Mouse (Mus musculus) activated CD4-positive, CD25-positive, alpha-beta regulatory T cell, adult 4 months (primary cell): ENCODE results near the gene Osgep. TPM values are rescaled to one million over a fixed set of nuclear protein-coding genes. Genes with fewer than 3 reads are reported as not detected.
"Not testable (repeated sequence)": the region's sequence is repeated elsewhere in the genome, so short reads cannot be mapped to it uniquely, and the experiment has no call there.

ENCODE experiments used
- ATAC-seq: one replicate; pipeline ENCODE4 v1.8.0; 2017
- polyA plus RNA-seq, 2 experiments: library from polyadenylated mRNA; unstranded; fragments of 100-300 nt; shearing (Covaris generic); gene quantifications; one replicate each; pipeline ENCODE4 v1.2.1; 2017

Osgep gene
- polyA plus RNA-seq, 2 experiments from 2014 or later, result 73.9 to 108 TPM

DNA sequence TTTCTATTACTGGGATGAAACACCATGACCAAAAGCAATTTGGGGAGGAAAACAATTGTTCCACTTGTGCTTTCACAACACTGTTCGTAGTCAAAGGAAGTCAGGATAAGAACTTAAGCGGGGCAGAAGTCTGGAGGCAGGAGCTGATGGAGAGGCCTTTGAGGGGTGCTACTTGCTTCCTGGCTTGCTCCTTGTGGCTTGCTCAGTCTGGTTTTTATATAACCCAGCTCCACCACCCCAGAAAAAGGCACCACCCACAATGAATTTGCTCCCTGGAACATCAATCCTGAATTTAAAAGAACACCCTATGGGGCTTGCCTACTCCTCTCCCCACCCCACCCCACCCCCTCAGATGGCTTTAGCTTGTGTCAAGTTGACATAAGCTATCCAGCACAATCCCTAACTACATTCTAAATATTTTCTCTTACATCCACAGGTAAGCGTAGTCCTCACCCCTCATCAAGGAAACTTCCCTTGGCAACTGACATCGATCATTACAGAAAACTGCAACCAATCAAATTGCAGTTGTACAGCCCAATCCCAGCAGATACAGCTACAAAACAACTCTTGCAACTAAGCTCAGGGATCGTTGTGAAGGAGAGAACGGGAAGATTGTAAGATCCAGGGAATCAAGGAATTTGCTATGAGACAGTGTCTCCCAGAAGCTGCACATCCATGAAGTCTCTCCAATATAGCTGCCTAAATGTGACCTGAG, 48.3 kb downstream of the Osgep start:
- ATAC-seq, result no peak

- no peak for ATAC-seq
Observed at GRCm38 (mm10) chr14:50875591-50876230, 49.0 kb downstream of the Osgep start.

DNA sequence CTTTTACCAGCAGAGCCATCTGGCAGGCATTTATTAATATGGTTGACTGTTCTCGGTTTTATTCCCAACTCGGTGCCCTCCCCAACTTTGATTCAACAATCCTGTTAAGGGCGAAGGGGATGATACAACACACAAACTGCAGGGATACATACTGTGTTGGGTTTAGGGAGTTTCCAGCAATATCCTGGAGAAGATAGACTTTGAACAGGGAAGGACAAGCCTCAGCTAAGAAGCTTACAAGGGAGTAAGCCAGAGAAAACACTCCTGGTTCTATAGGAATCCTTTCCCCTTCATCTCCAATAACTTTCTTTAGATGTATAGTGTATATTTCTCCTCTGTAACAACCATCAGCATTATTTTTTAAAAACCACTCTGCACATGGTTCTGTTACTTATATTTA, 49.5 kb downstream of the Osgep start:
- ATAC-seq, result no peak

GRCm38 (mm10) chr14:50871284-50871683, 53.4 kb downstream of the Osgep start:
- no peak for ATAC-seq

GRCm38 (mm10) chr14:50870805-50871143, 53.9 kb downstream of the Osgep start:
- ATAC-seq, result no peak

GRCm38 (mm10) chr14:50869889-50870804, 54.5 kb downstream of the Osgep start, which contains the start of gene Tep1:
Tep1 (minus strand) TSS chr14:50870560.
- ATAC-seq, result peak; percentile 83

GRCm38 (mm10) chr14:50868656-50869055, 56.0 kb downstream of the Osgep start:
- ATAC-seq, result no peak

GRCm38 (mm10) chr14:50868211-50868610, 56.5 kb downstream of the Osgep start:
- ATAC-seq, result no peak

DNA sequence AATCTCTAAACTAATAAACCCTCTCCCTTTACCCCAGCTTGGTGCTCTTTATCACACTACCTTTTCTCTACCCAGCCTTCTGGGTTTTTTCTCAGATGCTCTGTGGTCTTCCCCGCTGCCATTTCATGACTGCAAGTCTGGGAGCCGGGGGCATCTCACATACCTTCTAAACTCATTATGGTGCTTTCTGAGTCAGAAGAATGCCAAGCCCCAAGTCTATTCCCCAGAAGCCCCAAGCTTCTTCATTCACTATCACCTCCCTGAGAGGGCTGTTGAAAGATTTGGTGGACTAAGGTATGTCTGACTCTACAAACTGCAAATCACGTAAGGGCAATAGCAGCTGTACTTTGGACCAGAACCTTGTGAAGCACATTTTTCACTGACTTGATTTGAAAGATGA, 57.7 kb downstream of the Osgep start:
- ATAC-seq, result no peak

GRCm38 (mm10) chr14:50865005-50865404, 59.7 kb downstream of the Osgep start:
- not testable (repeated sequence) for ATAC-seq

DNA sequence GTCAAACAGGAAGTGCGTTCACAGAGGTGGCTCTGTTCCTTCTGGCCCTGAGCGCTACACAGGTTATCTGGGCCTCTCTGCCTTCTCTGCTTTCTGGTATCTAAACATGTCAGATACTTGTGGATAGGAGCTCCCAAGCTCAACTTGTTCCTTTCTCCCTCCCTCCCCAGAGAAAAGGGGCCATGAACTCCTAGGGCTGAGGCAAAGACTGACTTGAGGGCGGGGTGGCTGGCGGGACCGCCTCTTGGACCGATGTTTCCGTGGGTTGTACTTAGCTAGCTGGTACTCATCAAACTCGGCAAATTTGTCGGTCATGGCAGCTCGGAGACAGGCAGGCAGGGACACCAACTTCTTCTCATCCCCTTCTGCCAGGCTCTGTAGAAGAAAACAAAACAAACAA, 62.1 kb downstream of the Osgep start:
- no peak for ATAC-seq

Other genes with a start within 250 kb of the Osgep start
- gene Olfr747, start 231.7 kb downstream of the Osgep start, polyA plus RNA-seq, result not detected
- gene Olfr748, start 217.5 kb downstream of the Osgep start, polyA plus RNA-seq, result under 1 TPM in 1 of 2 experiments, not detected in 1; 0.21 TPM
- gene Olfr749, start 179.8 kb downstream of the Osgep start, polyA plus RNA-seq, result not detected
- gene Ttc5, start 139.4 kb downstream of the Osgep start, polyA plus RNA-seq, result 100 to 1,000 TPM; 108 to 124 TPM
- gene Ccnb1ip1, start 117.2 kb downstream of the Osgep start, polyA plus RNA-seq, result not detected
- gene Parp2, start 117.1 kb downstream of the Osgep start, polyA plus RNA-seq, result 10 to 100 TPM; 83.6 to 88.1 TPM
- 10 to 100 TPM; 20.7 to 22.0 TPM for gene Tep1, start 54.3 kb downstream of the Osgep start, polyA plus RNA-seq
- under 1 TPM in 1 of 2 experiments, not detected in 1; 0.21 TPM for gene Klhl33, start 27.4 kb downstream of the Osgep start, polyA plus RNA-seq
- 100 to 1,000 TPM in 1 of 2 experiments, 10 to 100 TPM in 1; 72.8 to 108 TPM for gene Apex1, start 75 bp upstream of the Osgep start, polyA plus RNA-seq
- 1 to 10 TPM; 3.6 to 4.1 TPM for gene Pip4p1, start 6.0 kb upstream of the Osgep start, polyA plus RNA-seq
- 10 to 100 TPM; 61.0 to 76.3 TPM for gene Pnp, start 6.2 kb upstream of the Osgep start, polyA plus RNA-seq
- gene Gm49342, start 19.6 kb upstream of the Osgep start, polyA plus RNA-seq, result 1 to 10 TPM in 1 of 2 experiments, not detected in 1; 9.9 TPM
- gene Pnp2, start 31.1 kb upstream of the Osgep start, polyA plus RNA-seq, result under 1 TPM; 0.60 to 0.85 TPM
- gene Rnase10, start 82.9 kb upstream of the Osgep start, polyA plus RNA-seq, result not detected
- not detected for gene Rnase9, start 117.0 kb upstream of the Osgep start, polyA plus RNA-seq
- not detected for gene Rnase11, start 125.3 kb upstream of the Osgep start, polyA plus RNA-seq
- not detected for gene Rnase12, start 132.8 kb upstream of the Osgep start, polyA plus RNA-seq
- gene Olfr750, start 149.5 kb upstream of the Osgep start, polyA plus RNA-seq, result not detected
- 10 to 100 TPM; 11.7 to 15.5 TPM for gene Rnase4, start 166.2 kb upstream of the Osgep start, polyA plus RNA-seq
- 1 to 10 TPM; 3.7 to 6.6 TPM for gene Ang, start 166.3 kb upstream of the Osgep start, polyA plus RNA-seq
- gene Eddm3b, start 189.5 kb upstream of the Osgep start, polyA plus RNA-seq, result not detected
- gene Rnase6, start 199.0 kb upstream of the Osgep start, polyA plus RNA-seq, result 1 to 10 TPM; 1.9 to 6.0 TPM
- gene Rnase1, start 221.9 kb upstream of the Osgep start, polyA plus RNA-seq, result not detected
- gene Rnase2b, start 237.4 kb upstream of the Osgep start, polyA plus RNA-seq, result not detected